Mouse (Mus musculus): Measurements from ENCODE around the gene Tmem54.

- TF ChIP-seq CTCF (IDR thresholded peaks at IDR 0.05; ENCODE audit: control insufficient read depth, insufficient read depth, insufficient read length) (no peak), MAX (IDR thresholded peaks at IDR 0.05) (no peak), USF1 (IDR thresholded peaks at IDR 0.05; ENCODE audit: low read depth) (no peak), CEBPB (IDR thresholded peaks at IDR 0.05; ENCODE audit: low read depth) (no peak), MYOG (IDR thresholded peaks at IDR 0.05; ENCODE audit: control insufficient read depth, extremely low read depth, insufficient read length) (no peak), FOSL1 (IDR thresholded peaks at IDR 0.05; ENCODE audit: insufficient read depth, low read length, poor library complexity, severe bottlenecking) (no peak), MYOD1 (IDR thresholded peaks at IDR 0.05; ENCODE audit: control insufficient read depth, insufficient read length, low read depth) (no peak)
Observed at GRCm38 (mm10) chr4:129119708-129120107, 14.4 kb downstream of the Tmem54 start.
